Mouse (Mus musculus) lung, postnatal 0 days (tissue): ENCODE data around the gene Asap2. TPM values are rescaled to one million over a fixed set of nuclear protein-coding genes. Genes with fewer than 3 reads are reported as not detected.

Source experiments
- ATAC-seq: fragments of 200-750 bp; cut with Nextera tagmentation; 2 replicates; pipeline ENCODE4 v1.8.0; 2017; ENCODE audit warnings: moderate library complexity
- DNase-seq: peaks from one replicate; pipeline ENCODE4 v3.0.0-alpha.2; 2016; ENCODE audit warnings: low spot score
- H3K27ac ChIP-seq: fragments of 300-500 bp; sonication (generic); 2 replicates; pipeline ENCODE4 v1.5.1; 2014; ENCODE audit warnings: antibody characterized with exemption, mild to moderate bottlenecking, low read length, mixed read lengths
- H3K27me3 ChIP-seq: fragments of 300-500 bp; sonication (generic); replicated peaks from 2 replicates; pipeline ENCODE4 v1.6.1; 2014; ENCODE audit warnings: low read length, mixed read lengths; ENCODE audit not compliant: insufficient read depth
- H3K36me3 ChIP-seq: fragments of 300-500 bp; sonication (generic); 2 replicates; pipeline ENCODE4 v1.6.1; 2014; ENCODE audit warnings: low read length, mixed read lengths; ENCODE audit not compliant: insufficient read depth
- H3K4me1 ChIP-seq: fragments of 300-500 bp; sonication (generic); 2 replicates; pipeline ENCODE4 v1.6.1; 2014; ENCODE audit warnings: antibody characterized with exemption, low read depth, low read length, mixed read lengths; ENCODE audit not compliant: insufficient read depth
- H3K4me2 ChIP-seq: fragments of 300-500 bp; sonication (generic); replicated peaks from 2 replicates; pipeline ENCODE4 v1.6.1; 2014; ENCODE audit warnings: low read depth, mild to moderate bottlenecking, low read length, moderate library complexity, mixed read lengths
- H3K4me3 ChIP-seq: fragments of 300-500 bp; sonication (generic); 2 replicates; pipeline ENCODE4 v1.5.1; 2014; ENCODE audit warnings: low read depth, low read length
- H3K9ac ChIP-seq: fragments of 300-500 bp; sonication (generic); replicated peaks from 2 replicates; pipeline ENCODE4 v1.6.1; 2014; ENCODE audit warnings: low read depth, mild to moderate bottlenecking
- H3K9me3 ChIP-seq: fragments of 300-500 bp; sonication (generic); 2 replicates; pipeline ENCODE4 v1.6.1; 2016; ENCODE audit warnings: low read length, mixed read lengths
- CTCF ChIP-seq: IDR thresholded peaks from 2 replicates; pipeline ENCODE4 v1.5.1; 2016; ENCODE audit warnings: antibody characterized with exemption, mild to moderate bottlenecking
- EP300 ChIP-seq: IDR thresholded peaks from 2 replicates; pipeline ENCODE4 v1.6.1; 2016; ENCODE audit warnings: antibody characterized with exemption, mild to moderate bottlenecking, control low read depth
- WGBS: fragments of 180-500 bp; shearing (Covaris S2); extraction: QIAGEN DNeasy Blood & Tissue Kit; methylation state at CpG from one replicate; pipeline ENCODE4 v1.1.7; 2014; 5-methylcytosine and 5-hydroxymethylcytosine counted together
- polyA plus RNA-seq: library from polyadenylated mRNA; unstranded; fragments of >200 nt; fragmentation: Nextera tagmentation; extraction: Ambion mirVana; gene quantifications from 2 replicates; pipeline ENCODE4 v1.2.1, GENCODE M21; 2015

The Asap2 gene
- polyA plus RNA-seq, 1 experiment from 2014 or later = 6.4 TPM

- no peaks in the 10 kb centered on the region for H3K27me3 ChIP-seq
- TF ChIP-seq CTCF (no peak), EP300 (no peak)
- H3K36me3 ChIP-seq = no peaks in the 10 kb centered on the region
- no peak for ATAC-seq
- no peak overlapping the region for H3K9ac ChIP-seq
- no peak overlapping the region for H3K27ac ChIP-seq
- no peak overlapping the region for H3K4me3 ChIP-seq
- peaks cover 4% of the 10 kb centered on the region; the same call in 1 of the 2 replicates for H3K4me1 ChIP-seq
- H3K9me3 ChIP-seq = no peaks in the 10 kb centered on the region
- WGBS = 82% methylated on average over 5 of the region's 5 CpGs
- no peak for DNase-seq
- no peak overlapping the region for H3K4me2 ChIP-seq
Observed at GRCm38 (mm10) chr12:21141691-21142300, 151.5 kb downstream of the Asap2 start.

- DNase-seq (no peak), ATAC-seq (no peak)
- H3K4me2 ChIP-seq = no peak overlapping the region
- H3K9me3 ChIP-seq = no peaks in the 10 kb centered on the region
- no peaks in the 10 kb centered on the region for H3K36me3 ChIP-seq
- H3K4me3 ChIP-seq = no peak overlapping the region
- H3K27ac ChIP-seq = no peak overlapping the region
- no peaks in the 10 kb centered on the region for H3K27me3 ChIP-seq
- TF ChIP-seq CTCF (no peak), EP300 (no peak)
- 56% methylated on average over 9 of the region's 9 CpGs for WGBS
- H3K4me1 ChIP-seq = 0 out of 2 replicates have a peak, but pooled peaks cover 4% of the 10 kb centered on the region
- no peak overlapping the region for H3K9ac ChIP-seq
Observed at GRCm38 (mm10) chr12:21142489-21143254, 152.4 kb downstream of the Asap2 start.

GRCm38 (mm10) chr12:21144602-21145001 lies 154.3 kb downstream of the Asap2 start:
- no peak overlapping the region for H3K9ac ChIP-seq
- no peak overlapping the region for H3K4me2 ChIP-seq
- WGBS = 38% methylated on average over 5 of the region's 5 CpGs
- peak; percentile 85 for ATAC-seq
- H3K27ac ChIP-seq = 0 out of 2 replicates have a peak overlapping the region, but pooled peaks have one; percentile 12
- TF ChIP-seq CTCF = no peak
- TF ChIP-seq EP300 = peak; percentile 86
- no peaks in the 10 kb centered on the region for H3K27me3 ChIP-seq
- no peak overlapping the region for H3K4me3 ChIP-seq
- H3K36me3 ChIP-seq = no peaks in the 10 kb centered on the region
- 0 out of 2 replicates have a peak, but pooled peaks cover 4% of the 10 kb centered on the region for H3K4me1 ChIP-seq
- H3K9me3 ChIP-seq = no peaks in the 10 kb centered on the region
- DNase-seq = peak; percentile 63

- Histone ChIP-seq H3K36me3 (no peaks in the 10 kb centered on the region), H3K4me2 (no peak overlapping the region), H3K27me3 (no peaks in the 10 kb centered on the region), H3K4me3 (no peak overlapping the region), H3K4me1 (0 out of 2 replicates have a peak, but pooled peaks cover 4% of the 10 kb centered on the region), H3K9ac (no peak overlapping the region), H3K9me3 (no peaks in the 10 kb centered on the region), H3K27ac (0 out of 2 replicates have a peak overlapping the region, but pooled peaks have one; percentile 12)
- TF ChIP-seq EP300 = no peak; the same call in 1 of the 2 replicates
- TF ChIP-seq CTCF = no peak
- WGBS = 77% methylated on average over 5 of the region's 5 CpGs
- ATAC-seq = peak; percentile 76
- DNase-seq = no peak
Observed at GRCm38 (mm10) chr12:21145050-21145449, 154.8 kb downstream of the Asap2 start.

DNA sequence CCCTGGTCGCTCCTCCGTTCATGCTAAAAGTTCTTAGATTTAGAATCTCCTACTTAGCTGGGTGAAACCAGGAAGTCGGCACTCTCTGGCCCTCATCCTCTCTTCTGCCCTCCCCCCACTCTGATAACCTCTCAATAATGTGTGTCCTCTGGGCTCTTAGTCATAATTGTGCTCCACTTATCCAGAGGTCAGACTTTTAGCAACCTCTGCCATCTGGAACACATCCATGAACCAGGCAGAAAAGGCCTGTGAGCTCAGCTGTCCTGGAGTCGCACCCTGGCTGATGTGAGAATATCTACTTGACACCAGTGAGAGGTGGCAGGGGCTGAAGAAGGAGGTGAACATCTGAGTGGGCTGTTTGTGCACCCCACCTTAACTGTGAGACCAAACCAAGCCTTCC lies 156.6 kb downstream of the Asap2 start:
- ATAC-seq (no peak), DNase-seq (no peak)
- no peak for TF ChIP-seq CTCF
- no peak for TF ChIP-seq EP300
- H3K4me3 ChIP-seq = no peak overlapping the region
- 35% methylated on average over 4 of the region's 4 CpGs for WGBS
- 0 out of 2 replicates have a peak, but pooled peaks cover 4% of the 10 kb centered on the region for H3K4me1 ChIP-seq
- no peaks in the 10 kb centered on the region for H3K9me3 ChIP-seq
- H3K27ac ChIP-seq = no peak overlapping the region
- H3K27me3 ChIP-seq = no peaks in the 10 kb centered on the region
- no peaks in the 10 kb centered on the region for H3K36me3 ChIP-seq
- no peak overlapping the region for H3K4me2 ChIP-seq
- no peak overlapping the region for H3K9ac ChIP-seq

DNA sequence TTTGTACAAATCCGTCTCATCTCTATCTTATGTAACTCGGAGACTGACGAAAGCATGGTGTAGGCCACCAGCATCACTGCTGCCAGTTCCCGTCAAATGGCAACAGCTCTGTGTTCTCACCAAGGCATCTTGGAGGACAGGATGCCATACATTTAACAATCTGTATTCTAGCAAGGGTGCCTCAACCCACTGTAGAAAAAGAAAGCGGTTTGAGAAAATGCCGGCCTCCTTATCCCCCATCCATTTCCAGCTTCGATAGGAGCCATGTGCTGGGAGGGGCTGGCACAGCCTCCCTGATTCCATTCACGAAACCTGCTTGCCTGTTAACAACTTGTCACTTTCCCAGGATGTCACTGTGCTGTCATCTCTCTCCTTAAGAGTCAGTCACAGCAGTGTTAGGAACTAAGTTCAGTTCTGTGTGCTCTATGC lies 163.0 kb downstream of the Asap2 start:
- TF ChIP-seq CTCF (no peak), EP300 (no peak)
- Histone ChIP-seq H3K4me1 (no peaks in the 10 kb centered on the region), H3K9me3 (no peaks in the 10 kb centered on the region), H3K4me3 (no peak overlapping the region), H3K36me3 (no peaks in the 10 kb centered on the region), H3K27me3 (no peaks in the 10 kb centered on the region), H3K27ac (no peak overlapping the region), H3K9ac (no peak overlapping the region), H3K4me2 (no peak overlapping the region)
- no peak for ATAC-seq
- no peak for DNase-seq
- WGBS = 72% methylated on average over 8 of the region's 8 CpGs
